Mouse (Mus musculus) myocyte (in vitro differentiated cells): ENCODE measurements around the gene Med24. TPM values are rescaled to one million over a fixed set of nuclear protein-coding genes. Genes with fewer than 3 reads are reported as not detected.
"Not testable (repeated sequence)": the region's sequence is repeated elsewhere in the genome, so short reads cannot be mapped to it uniquely, and the experiment has no call there.

ENCODE experiments used
- H3K27me3 ChIP-seq: one replicate; pipeline ENCODE4 v1.6.1; 2011; ENCODE audit not compliant: control insufficient read depth, insufficient read depth, insufficient read length
- H3K36me3 ChIP-seq: one replicate; pipeline ENCODE4 v1.6.1; 2011; ENCODE audit not compliant: control insufficient read depth, insufficient read depth
- H3K4me2 ChIP-seq: one replicate; pipeline ENCODE4 v1.6.1; 2011; ENCODE audit warnings: low read depth, control low read depth
- H3K4me3 ChIP-seq: one replicate; pipeline ENCODE4 v1.5.1; 2011; ENCODE audit warnings: mild to moderate bottlenecking, control low read depth, moderate library complexity
- H3K79me2 ChIP-seq: one replicate; pipeline ENCODE4 v1.6.1; 2011; ENCODE audit not compliant: control insufficient read depth, insufficient read depth
- H3ac ChIP-seq: one replicate; pipeline ENCODE4 v1.6.1; 2011; ENCODE audit not compliant: control insufficient read depth, insufficient read length
- CEBPB ChIP-seq: IDR thresholded peaks from 2 replicates; pipeline ENCODE4 v1.6.1; 2011; ENCODE audit warnings: mild to moderate bottlenecking, moderate library complexity; ENCODE audit not compliant: poor library complexity, insufficient read depth, severe bottlenecking
- E2F4 ChIP-seq: IDR thresholded peaks from one replicate; pipeline ENCODE4 v1.6.1; 2011; ENCODE audit warnings: mild to moderate bottlenecking, control low read depth, moderate library complexity; ENCODE audit not compliant: insufficient read depth
- MAX ChIP-seq: IDR thresholded peaks from one replicate; pipeline ENCODE4 v1.6.1; 2011; ENCODE audit warnings: low read depth, mild to moderate bottlenecking, control low read depth
- MYOD1 ChIP-seq, 3 experiments: IDR thresholded peaks; one replicate each; pipeline ENCODE4 v1.6.1; 2011; ENCODE audit warnings: control low read depth in 2 of 3, low read depth in 2 of 3, mild to moderate bottlenecking in 2 of 3, moderate library complexity in 1 of 3; ENCODE audit not compliant: insufficient read length in 2 of 3, control insufficient read depth in 1 of 3
- MYOG ChIP-seq, 3 experiments: IDR thresholded peaks; one replicate each; pipeline ENCODE4 v1.6.1; 2011; ENCODE audit warnings: control low read depth in 2 of 3, low read depth in 2 of 3, mild to moderate bottlenecking in 2 of 3; ENCODE audit not compliant: insufficient read length in 2 of 3, control insufficient read depth in 1 of 3, insufficient read depth in 1 of 3
- POLR2A ChIP-seq: IDR thresholded peaks from one replicate; pipeline ENCODE4 v1.6.1; 2011; ENCODE audit warnings: low read depth, mild to moderate bottlenecking, control low read depth, moderate library complexity; ENCODE audit not compliant: insufficient read length
- POLR2AphosphoS2 ChIP-seq: IDR thresholded peaks from one replicate; pipeline ENCODE4 v1.6.1; 2011; ENCODE audit warnings: low read depth, control low read depth; ENCODE audit not compliant: insufficient read length
- REST ChIP-seq: IDR thresholded peaks from one replicate; pipeline ENCODE4 v1.6.1; 2011; ENCODE audit warnings: mild to moderate bottlenecking, control low read depth, moderate library complexity; ENCODE audit not compliant: insufficient read depth, insufficient read length
- SRF ChIP-seq: IDR thresholded peaks from one replicate; pipeline ENCODE4 v1.6.1; 2011; ENCODE audit warnings: low read depth; ENCODE audit not compliant: control insufficient read depth, insufficient read length
- TCF12 ChIP-seq: IDR thresholded peaks from one replicate; pipeline ENCODE4 v1.6.1; 2011; ENCODE audit warnings: mild to moderate bottlenecking, control low read depth; ENCODE audit not compliant: poor library complexity, insufficient read depth, severe bottlenecking
- TCF3 ChIP-seq: IDR thresholded peaks from one replicate; pipeline ENCODE4 v1.6.1; 2011; ENCODE audit warnings: low read depth, control low read depth; ENCODE audit not compliant: insufficient read length
- USF1 ChIP-seq: IDR thresholded peaks from one replicate; pipeline ENCODE4 v1.6.1; 2011; ENCODE audit warnings: low read depth, mild to moderate bottlenecking, control low read depth, moderate library complexity
- polyA plus RNA-seq: library from polyadenylated mRNA; unstranded; fragments of >200 nt; fragmentation: generic; extraction: Trizol; gene quantifications from one replicate; pipeline ENCODE4 v1.2.1, GENCODE M21; 2012; ENCODE audit warnings: missing spikeins

Med24 gene
- polyA plus RNA-seq, 1 experiment: 32.5 TPM

DNA sequence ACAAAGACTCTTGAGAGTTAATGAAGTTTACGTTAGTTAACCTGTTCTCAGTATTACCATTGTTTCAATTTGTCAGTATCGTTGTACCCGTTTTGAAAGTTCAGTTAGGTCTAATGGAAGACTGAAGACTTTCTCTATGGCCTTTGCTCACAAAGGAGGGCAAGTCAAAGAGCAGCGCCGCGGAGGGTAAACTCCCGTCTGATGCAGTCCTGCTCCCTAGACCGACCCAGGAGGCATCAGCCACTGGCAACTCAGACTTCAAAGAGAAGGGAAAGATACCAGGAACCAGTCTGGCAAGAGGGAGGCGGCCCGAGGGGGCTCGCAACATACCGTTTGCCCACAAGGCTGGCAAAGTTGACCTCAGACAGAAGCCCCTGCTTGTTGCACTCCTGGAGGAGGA, 15.5 kb downstream of the Med24 start:
- Histone ChIP-seq H3K79me2 (no peaks in the 10 kb centered on the region), H3K27me3 (no peaks in the 10 kb centered on the region), H3K4me3 (no peak overlapping the region), H3ac (no peak overlapping the region), H3K36me3 (peaks cover 6% of the 10 kb centered on the region), H3K4me2 (no peak overlapping the region)
- no peak for TF ChIP-seq TCF3
- no peak for TF ChIP-seq POLR2AphosphoS2

DNA sequence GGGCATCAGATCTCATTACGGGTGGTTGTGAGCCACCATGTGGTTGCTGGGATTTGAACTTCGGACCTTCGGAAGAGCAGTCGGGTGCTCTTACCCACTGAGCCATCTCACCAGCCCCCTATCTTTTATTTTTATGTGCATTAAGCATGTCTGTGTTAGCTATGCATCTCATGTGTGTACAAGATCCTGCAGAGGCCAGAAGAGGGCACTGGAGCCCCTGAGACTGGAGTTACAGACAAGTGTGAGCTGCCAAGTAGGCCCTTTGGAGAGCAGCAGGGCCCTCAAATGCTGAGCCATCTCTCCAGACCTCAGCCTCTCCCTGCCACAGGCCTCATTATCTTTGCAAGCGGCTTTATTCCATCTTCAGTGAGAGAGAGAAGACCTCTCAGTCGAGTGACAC, 17.2 kb downstream of the Med24 start:
- H3K4me2 ChIP-seq, H3K4me3 ChIP-seq, H3K36me3 ChIP-seq, H3ac ChIP-seq, H3K79me2 ChIP-seq, H3K27me3 ChIP-seq: not testable (repeated sequence)

DNA sequence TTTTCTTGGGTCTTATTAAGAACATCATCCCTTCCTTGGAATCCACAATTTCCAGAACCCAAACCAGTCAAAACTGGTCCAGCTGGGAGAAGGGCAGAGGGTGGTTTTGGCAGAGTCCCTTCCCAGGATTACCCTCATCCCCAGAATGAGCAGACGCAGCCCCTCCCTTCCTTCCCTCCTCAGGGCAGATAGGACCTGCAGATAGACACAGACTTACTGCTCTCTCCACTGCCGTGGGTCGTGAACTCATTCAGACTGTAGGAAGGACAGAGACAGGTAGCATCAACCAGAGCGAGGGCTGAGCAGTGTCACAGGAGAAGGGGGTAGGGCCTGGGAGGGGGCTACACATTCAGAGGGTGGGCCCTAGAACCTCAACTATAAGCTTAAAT, 18.2 kb downstream of the Med24 start:
- Histone ChIP-seq H3K36me3 (peaks cover 6% of the 10 kb centered on the region), H3K4me3 (no peak overlapping the region), H3K4me2 (no peak overlapping the region), H3ac (no peak overlapping the region), H3K27me3 (no peaks in the 10 kb centered on the region), H3K79me2 (no peaks in the 10 kb centered on the region)
- no peak for TF ChIP-seq POLR2AphosphoS2
- TF ChIP-seq TCF3: no peak
- no peak for TF ChIP-seq CEBPB
- no peak for TF ChIP-seq MYOD1 (IDR thresholded peaks at IDR 0.05; ENCODE audit: control insufficient read depth in 1 of 3, insufficient read length in 2 of 3, low read depth in 2 of 3)
- TF ChIP-seq MYOG (IDR thresholded peaks at IDR 0.05; ENCODE audit: control insufficient read depth in 1 of 3, insufficient read depth in 1 of 3, insufficient read length in 2 of 3, low read depth in 2 of 3): no peak
- no peak for TF ChIP-seq POLR2A
- TF ChIP-seq TCF12: no peak
- no peak for TF ChIP-seq E2F4
- no peak for TF ChIP-seq USF1
- no peak for TF ChIP-seq REST
- no peak for TF ChIP-seq MAX
- no peak for TF ChIP-seq SRF

DNA sequence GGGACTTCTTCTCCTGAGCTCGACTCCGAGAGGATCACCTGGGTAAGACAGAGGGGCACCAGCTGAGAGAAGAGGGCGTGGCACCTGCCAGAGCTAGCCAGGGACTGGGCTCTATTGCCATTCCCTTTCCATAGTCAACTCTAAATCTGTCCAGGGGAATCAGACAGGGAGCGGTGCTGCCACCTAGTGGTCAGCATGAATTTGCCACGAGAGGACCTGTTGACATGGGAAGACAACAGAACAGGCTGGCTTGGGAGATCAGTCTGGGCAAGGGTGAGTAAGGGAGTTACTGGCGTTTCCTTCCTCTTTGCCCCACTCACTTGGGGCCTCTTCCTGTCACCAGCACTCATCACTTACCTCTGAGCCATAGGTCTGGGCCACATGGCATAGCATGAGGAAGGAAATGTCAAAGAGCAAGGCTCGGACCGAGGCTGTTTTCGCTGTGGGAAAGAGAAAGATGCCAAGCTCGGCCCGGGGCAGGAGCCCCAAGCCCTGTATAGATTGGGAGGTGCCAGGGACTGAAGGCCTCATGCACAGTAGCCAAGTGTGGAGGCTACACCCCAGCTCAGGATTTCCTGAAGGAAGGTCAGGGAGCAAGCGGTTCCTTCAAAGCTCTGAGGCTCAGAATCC, 18.7 kb downstream of the Med24 start:
- Histone ChIP-seq H3K79me2 (no peaks in the 10 kb centered on the region), H3K4me2 (no peak overlapping the region), H3K27me3 (no peaks in the 10 kb centered on the region), H3K36me3 (peaks cover 4% of the 10 kb centered on the region), H3ac (no peak overlapping the region), H3K4me3 (no peak overlapping the region)
- TF ChIP-seq MYOD1 (IDR thresholded peaks at IDR 0.05; ENCODE audit: control insufficient read depth in 1 of 3, insufficient read length in 2 of 3, low read depth in 2 of 3) (no peak), CEBPB (no peak), SRF (no peak), MAX (no peak), MYOG (IDR thresholded peaks at IDR 0.05; ENCODE audit: control insufficient read depth in 1 of 3, insufficient read depth in 1 of 3, insufficient read length in 2 of 3, low read depth in 2 of 3) (no peak), POLR2A (no peak), TCF12 (no peak), POLR2AphosphoS2 (no peak), TCF3 (no peak), E2F4 (no peak)

DNA sequence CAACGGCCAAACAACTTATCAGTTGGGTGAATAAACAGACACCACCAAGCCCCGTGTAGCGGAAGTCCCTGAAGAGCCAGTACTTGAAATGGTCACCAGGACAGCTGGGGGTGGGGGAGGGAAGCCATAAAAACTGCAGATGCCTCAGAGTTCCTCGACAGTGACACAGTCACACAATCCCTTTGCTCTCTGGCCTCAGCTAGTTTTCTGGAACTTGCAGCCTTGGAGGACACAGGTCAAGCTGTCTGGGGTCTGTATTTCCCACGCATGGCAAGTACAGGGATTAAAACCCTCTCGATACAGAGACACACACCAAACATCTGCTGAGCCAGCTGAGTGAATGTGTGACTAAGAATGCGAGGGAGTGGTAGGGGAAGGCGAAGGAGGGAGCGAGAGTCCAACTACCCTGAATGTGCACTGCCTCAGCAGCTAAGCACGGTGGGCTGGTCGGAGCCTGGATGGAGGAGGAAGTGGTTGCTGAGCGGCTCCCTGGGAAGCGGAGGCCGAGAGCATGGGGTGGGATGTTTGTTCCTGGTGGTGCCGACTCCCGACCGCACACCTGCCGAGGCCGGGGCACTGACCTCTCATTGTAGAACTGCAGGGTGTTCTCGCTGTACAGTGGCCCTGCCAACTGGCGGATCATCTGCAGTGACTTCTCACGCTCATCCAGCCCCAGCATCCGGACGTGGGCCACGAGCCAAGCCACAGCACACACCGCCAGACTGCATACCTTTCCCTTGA, 20.1 kb downstream of the Med24 start:
- Histone ChIP-seq H3K79me2 (no peaks in the 10 kb centered on the region), H3K4me3 (no peak overlapping the region), H3K36me3 (no peaks in the 10 kb centered on the region), H3K27me3 (no peaks in the 10 kb centered on the region), H3K4me2 (peak overlapping the region; percentile 41), H3ac (no peak overlapping the region)
- TF ChIP-seq POLR2AphosphoS2: peak; percentile 18
- no peak for TF ChIP-seq TCF12
- no peak for TF ChIP-seq SRF
- TF ChIP-seq MYOD1 (IDR thresholded peaks at IDR 0.05; ENCODE audit: control insufficient read depth in 1 of 3, insufficient read length in 2 of 3, low read depth in 2 of 3): peak in 2 of 3 experiments; percentile 31 to 75
- TF ChIP-seq USF1: no peak
- peak in 2 of 3 experiments; percentile 79 to 80 for TF ChIP-seq MYOG (IDR thresholded peaks at IDR 0.05; ENCODE audit: control insufficient read depth in 1 of 3, insufficient read depth in 1 of 3, insufficient read length in 2 of 3, low read depth in 2 of 3)
- TF ChIP-seq CEBPB: no peak
- peak; percentile 21 for TF ChIP-seq POLR2A
- no peak for TF ChIP-seq REST
- TF ChIP-seq TCF3: peak; percentile 1
